Mouse (Mus musculus) MEL (cell line): Measurements from ENCODE around the gene Armc7.

Source experiments
- BHLHE40 ChIP-seq: IDR thresholded peaks from 2 replicates; pipeline ENCODE4 v1.6.1; 2012; ENCODE audit warnings: low read depth, mild to moderate bottlenecking, inconsistent platforms, low read length, improper control_type of control experiment, borderline replicate concordance
- CTCF ChIP-seq, 3 experiments: IDR thresholded peaks in 2 of 3; conservative IDR thresholded peaks in 1 of 3; 2 replicates each; pipeline ENCODE4 v1.5.1; 2011 to 2012; ENCODE audit warnings: low read length in 3 of 3, low read depth in 2 of 3, mild to moderate bottlenecking in 2 of 3, improper control_type of control experiment in 1 of 3, inconsistent platforms in 1 of 3, mixed read lengths in 1 of 3, moderate library complexity in 1 of 3; ENCODE audit not compliant: control insufficient read depth in 1 of 3, insufficient read depth in 1 of 3, poor library complexity in 1 of 3, severe bottlenecking in 1 of 3
- EP300 ChIP-seq, 2 experiments: IDR thresholded peaks; 2 replicates each; pipeline ENCODE4 v1.6.1; 2011; ENCODE audit warnings: improper control_type of control experiment in 2 of 2, low read length in 2 of 2, low read depth in 1 of 2, mild to moderate bottlenecking in 1 of 2

DNA sequence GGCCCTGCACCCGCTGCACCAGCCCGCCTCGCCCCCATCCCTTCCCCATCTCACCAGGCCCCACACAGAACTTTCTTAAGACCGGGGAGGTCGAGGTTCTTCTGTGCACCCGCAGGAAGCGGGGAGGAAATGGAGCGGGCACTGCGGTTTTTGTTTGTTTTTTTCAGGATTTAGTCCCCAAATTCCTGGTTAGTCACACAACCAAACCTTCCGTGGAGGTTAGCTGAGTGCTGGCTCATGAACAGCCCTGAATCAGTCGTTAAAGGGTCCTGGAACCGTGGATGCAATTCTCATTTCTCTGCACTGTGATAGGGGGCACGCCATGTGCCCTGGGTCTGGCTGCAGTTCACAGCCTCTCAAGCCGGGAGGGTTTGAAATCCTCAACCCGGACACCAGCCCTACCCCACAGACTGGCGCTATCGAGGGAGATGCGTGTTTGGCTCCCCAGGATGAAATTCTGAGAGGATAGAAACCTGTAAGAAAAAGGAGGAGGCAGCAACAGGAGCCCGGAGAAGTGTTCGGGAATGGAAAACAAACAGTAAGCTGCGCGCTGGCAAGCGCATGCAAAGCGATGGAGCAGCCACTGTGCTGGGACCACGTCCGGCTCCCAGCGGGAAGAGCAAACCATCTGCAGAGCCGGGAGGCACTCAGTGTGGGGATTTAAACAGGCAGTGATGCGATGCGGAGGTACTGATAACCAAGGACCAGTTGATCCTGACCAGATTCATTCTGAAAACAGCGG, 39.7 kb upstream of the Armc7 start:
- TF ChIP-seq EP300 (IDR thresholded peaks at IDR 0.05; ENCODE audit: low read depth in 1 of 2, low read length in 2 of 2): no peak
- no peak for TF ChIP-seq CTCF (IDR thresholded peaks at IDR 0.05 in 2 of 3, conservative IDR thresholded peaks at IDR 0.05 in 1 of 3; ENCODE audit: control insufficient read depth in 1 of 3, insufficient read depth in 1 of 3, low read depth in 2 of 3, low read length in 3 of 3, poor library complexity in 1 of 3, severe bottlenecking in 1 of 3)
- TF ChIP-seq BHLHE40: no peak
